Mouse (Mus musculus): ENCODE results near the gene Snap91. TPM values are rescaled to one million over a fixed set of nuclear protein-coding genes. Genes with fewer than 3 reads are reported as not detected.

The Snap91 gene
- total RNA-seq, 2 experiments from 2014 or later, result 9.8 to 10.4 TPM

- no peak for DNase-seq (ENCODE audit: low spot score)
- intact Hi-C loops (cut with DNase I), result no loop called here
Observed at GRCm38 (mm10) chr9:86817673-86818072, 62.8 kb downstream of the Snap91 start.

- DNase-seq (ENCODE audit: low spot score), result no peak
- intact Hi-C loops (cut with DNase I), result no loop called here
Observed at GRCm38 (mm10) chr9:86814340-86814739, 66.1 kb downstream of the Snap91 start.

DNA sequence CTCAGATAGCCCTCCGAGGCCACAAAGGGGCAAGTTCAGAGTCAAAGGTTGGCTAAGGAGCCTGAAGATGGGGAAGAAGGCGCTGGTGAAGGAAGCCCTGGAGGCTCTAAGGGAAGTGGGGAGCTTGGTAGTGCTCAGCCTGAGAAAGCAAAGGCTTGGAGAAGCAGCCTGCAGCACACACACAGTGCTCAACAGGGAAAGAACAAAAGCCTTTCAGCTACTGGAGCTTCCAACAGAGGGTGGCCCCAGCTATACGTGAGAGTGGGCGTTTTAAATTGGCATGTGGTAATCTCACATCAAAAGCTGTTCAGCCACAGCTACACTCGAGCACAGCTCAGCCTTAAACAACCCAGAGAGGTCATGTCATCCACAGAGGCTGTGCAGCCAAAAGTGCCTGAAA lies 67.1 kb downstream of the Snap91 start:
- DNase-seq (ENCODE audit: low spot score), result no peak
- intact Hi-C loops (cut with DNase I), result no loop called here

DNA sequence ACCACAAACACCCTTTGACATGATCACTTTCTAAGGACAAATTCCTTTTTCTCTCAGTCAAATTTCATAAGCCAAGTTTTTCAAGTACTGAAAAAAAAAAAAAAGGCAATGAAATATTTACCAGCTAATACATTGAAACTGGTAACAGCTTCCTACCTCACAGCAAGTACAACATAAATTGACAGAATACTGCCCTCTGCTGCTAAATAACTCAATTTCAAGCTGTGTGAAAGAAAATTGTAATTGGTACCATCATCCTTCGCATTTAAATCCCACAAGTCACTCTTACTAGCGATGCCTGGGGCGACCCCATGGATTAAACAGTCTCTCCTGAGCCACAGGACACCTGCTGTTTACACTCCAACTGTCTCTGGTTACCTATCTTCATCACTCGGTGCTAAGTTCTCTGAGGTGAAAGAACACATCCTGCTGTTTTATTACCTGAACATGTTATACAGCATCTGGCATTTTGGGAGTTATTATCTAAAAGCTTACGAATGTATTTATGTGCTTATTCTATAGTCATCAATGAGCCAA lies 69.7 kb downstream of the Snap91 start:
- DNase-seq (ENCODE audit: low spot score), result no peak

GRCm38 (mm10) chr9:86810213-86810612 lies 70.2 kb downstream of the Snap91 start:
- DNase-seq (ENCODE audit: low spot score), result no peak
- intact Hi-C loops (cut with DNase I), result no loop called here

More for the DNA sequence above, 69.7 kb downstream of the Snap91 start:
- intact Hi-C loops (cut with DNase I), result no loop called here

DNA sequence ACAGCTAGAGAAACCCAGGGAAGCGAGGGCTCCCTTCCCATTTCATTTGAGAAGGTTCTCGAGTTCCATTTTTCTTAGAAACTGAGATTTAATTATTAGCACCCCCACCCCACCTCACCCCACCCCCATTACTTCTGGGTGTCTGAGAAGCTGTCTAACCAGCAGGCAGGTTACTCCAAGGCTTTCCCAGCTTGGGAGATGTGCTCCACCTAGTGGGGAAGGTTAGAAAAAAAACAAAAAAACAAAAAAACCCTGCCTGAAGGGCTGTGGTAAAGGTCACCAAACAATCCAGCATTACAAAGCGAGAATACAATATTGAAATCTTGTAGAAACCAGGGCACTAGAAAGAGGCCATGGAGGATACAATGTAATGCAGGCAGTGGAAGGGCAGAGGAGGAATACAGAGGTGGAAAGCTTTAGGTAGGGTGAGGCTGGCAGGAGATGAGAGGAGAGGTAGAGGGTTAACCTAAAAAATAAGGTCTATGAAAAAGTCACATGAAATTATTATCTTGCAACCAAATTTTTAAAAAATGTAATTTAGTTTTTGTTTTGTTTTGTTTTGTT lies 79.8 kb downstream of the Snap91 start:
- DNase-seq (ENCODE audit: low spot score), result no peak
- intact Hi-C loops (cut with DNase I), result loop anchor here (2.0 kb wide), 1 partner anchor 208 kb away; no protein-coding TSS in a partner anchor

DNA sequence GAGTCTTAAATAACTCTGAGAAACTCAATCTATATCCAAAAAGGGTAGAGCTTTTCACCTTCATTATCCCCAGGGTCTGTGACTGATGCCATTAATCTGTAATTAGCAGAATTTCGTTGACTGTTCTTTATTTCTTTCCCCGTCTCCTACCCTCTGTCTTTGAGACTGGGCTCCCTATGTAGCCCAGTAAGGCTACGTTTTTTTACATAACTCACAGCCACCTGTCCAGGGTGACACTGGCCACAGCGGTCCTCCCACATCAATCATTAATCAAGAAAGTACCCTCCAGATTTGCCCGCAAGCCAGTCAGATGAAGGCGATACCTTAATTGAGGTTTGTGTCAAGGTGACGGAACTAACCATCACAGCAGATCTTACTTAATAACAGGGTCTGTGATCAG lies 81.4 kb downstream of the Snap91 start:
- intact Hi-C loops (cut with DNase I), result no loop called here
- no peak for DNase-seq (ENCODE audit: low spot score)

GRCm38 (mm10) chr9:86798686-86799085 lies 81.8 kb downstream of the Snap91 start:
- no peak for DNase-seq (ENCODE audit: low spot score)
- intact Hi-C loops (cut with DNase I), result no loop called here

DNA sequence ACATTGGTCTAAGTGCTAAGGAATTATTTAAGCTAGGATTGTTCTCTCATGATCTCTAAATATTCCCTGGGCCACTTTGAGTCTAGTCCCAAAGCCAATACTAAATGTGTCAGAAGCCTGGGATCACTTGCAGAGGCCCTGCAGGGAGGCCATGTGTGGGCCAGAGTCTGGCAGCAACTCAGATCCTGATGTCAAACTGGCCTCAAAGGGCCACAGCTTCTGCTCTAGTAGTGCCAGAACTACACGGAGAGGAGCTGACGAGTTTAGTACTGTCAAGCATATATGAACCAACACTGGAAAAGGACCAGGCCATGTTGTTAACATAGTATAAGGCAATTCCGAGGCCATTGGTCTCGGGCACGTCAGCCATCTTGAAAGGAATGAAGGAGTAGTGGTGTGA lies 82.3 kb downstream of the Snap91 start:
- DNase-seq (ENCODE audit: low spot score), result no peak
- intact Hi-C loops (cut with DNase I), result no loop called here

DNA sequence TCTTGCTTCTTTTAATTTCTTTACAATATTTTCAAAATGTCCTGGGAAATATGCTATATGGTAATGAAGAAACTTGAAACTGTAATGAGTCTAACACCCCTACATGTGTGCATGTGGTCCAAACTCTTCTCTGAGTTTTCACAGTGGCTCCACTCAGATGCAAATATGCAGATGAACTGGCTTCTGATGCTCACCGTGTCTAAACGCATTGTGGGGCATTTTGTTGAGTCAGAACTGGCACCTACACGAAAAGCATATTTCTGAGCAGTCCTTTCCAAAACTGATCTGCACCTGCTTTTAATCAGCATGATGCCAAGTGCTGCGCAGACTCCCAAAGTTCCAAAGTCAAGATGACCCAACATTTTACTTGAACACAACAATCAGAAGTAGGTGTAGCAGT lies 82.9 kb downstream of the Snap91 start:
- intact Hi-C loops (cut with DNase I), result no loop called here
- no peak for DNase-seq (ENCODE audit: low spot score)

DNA sequence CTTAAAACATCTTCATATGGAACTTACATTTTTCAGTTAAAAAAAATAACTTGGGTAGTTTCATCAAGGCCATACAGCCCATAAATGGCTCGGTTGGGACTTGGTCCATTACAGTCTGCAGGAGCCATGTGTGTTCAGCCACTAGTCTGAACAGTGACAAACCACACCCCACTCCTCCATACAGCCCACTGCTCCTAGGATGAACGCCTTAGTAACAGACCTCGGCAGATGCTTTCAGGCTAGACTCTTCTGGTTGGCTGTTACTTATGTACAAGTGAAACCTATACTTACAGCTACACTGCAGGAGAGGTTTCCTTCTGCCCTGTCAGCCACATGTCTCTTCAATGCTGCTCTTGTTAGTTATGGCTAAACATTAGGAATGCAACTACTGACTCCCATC lies 85.2 kb downstream of the Snap91 start:
- intact Hi-C loops (cut with DNase I), result no loop called here
- no peak for DNase-seq (ENCODE audit: low spot score)

GRCm38 (mm10) chr9:86791927-86792326 lies 88.5 kb downstream of the Snap91 start:
- no peak for DNase-seq (ENCODE audit: low spot score)
- intact Hi-C loops (cut with DNase I), result no loop called here

DNA sequence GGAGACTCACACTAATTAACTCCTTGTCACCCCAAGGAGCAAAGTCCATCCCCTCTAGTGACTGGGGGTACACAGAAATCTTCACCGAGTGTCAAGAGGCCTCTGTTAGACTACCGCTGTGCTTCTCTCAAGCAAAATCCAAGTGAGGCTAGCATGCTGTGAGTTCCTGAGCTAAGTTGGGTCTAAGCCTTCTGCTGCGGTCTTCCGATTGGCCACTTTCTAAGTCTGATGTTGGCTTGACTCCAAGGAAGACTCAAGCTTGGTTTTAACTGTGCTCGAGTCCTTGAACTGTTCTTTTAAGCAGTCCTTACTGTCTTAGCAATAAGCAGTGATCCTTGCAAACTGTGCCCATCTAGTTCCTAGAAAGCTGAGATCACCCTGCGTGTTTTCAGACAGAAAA lies 91.3 kb downstream of the Snap91 start:
- intact Hi-C loops (cut with DNase I), result no loop called here
- DNase-seq (ENCODE audit: low spot score), result no peak

DNA sequence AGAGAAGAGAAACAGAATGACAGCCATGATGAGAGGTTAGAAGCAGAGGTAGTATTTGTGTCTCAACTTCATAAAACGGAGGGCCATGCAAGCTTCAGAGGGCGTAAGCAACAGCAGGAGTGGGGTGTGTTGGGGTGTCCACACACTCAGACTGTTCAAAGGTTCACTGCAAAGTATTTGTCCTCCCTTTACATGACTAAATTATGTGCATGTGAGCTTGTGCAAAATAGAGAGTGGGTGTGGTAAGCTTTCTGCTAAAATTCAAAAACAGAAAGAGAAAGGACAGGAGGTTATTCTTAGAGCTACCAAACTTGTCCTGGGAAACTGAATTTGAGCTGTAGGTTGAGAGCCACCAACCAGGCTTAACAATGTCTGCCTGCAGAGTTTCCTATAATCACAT lies 97.6 kb downstream of the Snap91 start:
- intact Hi-C loops (cut with DNase I), result no loop called here
- DNase-seq (ENCODE audit: low spot score), result no peak

- intact Hi-C loops (cut with DNase I), result no loop called here
Observed at GRCm38 (mm10) chr9:86781426-86781825, 99.0 kb downstream of the Snap91 start.

GRCm38 (mm10) chr9:86778212-86778611 lies 102.2 kb downstream of the Snap91 start:
- intact Hi-C loops (cut with DNase I), result no loop called here
- no peak for DNase-seq (ENCODE audit: low spot score)

More at GRCm38 (mm10) chr9:86781426-86781825, 99.0 kb downstream of the Snap91 start:
- DNase-seq (ENCODE audit: low spot score), result no peak

- no peak for DNase-seq (ENCODE audit: low spot score)
- intact Hi-C loops (cut with DNase I), result no loop called here
Observed at GRCm38 (mm10) chr9:86777309-86777708, 103.1 kb downstream of the Snap91 start.

GRCm38 (mm10) chr9:86775374-86775773 lies 105.1 kb downstream of the Snap91 start:
- intact Hi-C loops (cut with DNase I), result no loop called here
- DNase-seq (ENCODE audit: low spot score), result no peak

DNA sequence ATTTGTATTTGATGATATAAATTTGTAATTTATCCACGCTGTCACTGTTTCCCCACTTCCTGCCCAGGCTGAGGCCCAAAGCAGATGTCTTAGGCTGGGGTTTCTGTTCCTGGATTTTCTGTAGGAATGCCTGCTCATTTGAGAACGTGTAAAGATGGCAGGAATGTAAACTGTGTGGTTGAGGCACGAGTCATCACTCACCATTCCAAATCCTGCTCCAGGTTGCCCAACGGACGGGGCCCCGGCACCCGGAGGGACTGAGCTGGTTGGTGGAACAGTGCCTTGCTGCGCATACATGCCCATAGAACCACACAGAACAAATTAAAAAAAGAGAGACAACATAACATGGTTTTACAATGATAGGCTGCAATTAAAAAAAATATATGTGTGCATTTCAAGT lies 106.5 kb downstream of the Snap91 start:
- intact Hi-C loops (cut with DNase I), result no loop called here
- no peak for DNase-seq (ENCODE audit: low spot score)

- DNase-seq (ENCODE audit: low spot score), result no peak
- intact Hi-C loops (cut with DNase I), result no loop called here
Observed at GRCm38 (mm10) chr9:86772897-86773296, 107.6 kb downstream of the Snap91 start.

DNA sequence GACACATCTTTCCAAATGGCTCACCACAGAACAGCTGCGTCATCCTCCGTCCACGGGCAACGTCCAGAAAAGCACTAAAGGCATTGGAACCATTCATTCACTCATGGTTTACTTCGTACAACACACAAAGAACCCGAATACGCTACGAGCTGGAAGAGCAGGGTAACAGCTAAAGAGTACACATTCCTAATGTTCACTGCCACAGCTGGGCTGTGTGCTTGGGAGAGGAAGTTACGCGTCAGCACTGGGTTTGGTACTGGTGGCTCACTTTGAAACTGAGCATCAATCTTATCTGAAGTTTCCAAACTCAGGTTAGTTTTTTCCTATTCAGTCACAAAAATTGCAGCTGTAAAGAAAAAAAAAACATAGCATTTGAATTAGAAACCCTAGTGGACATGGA lies 113.5 kb downstream of the Snap91 start:
- DNase-seq (ENCODE audit: low spot score), result no peak
- intact Hi-C loops (cut with DNase I), result no loop called here

DNA sequence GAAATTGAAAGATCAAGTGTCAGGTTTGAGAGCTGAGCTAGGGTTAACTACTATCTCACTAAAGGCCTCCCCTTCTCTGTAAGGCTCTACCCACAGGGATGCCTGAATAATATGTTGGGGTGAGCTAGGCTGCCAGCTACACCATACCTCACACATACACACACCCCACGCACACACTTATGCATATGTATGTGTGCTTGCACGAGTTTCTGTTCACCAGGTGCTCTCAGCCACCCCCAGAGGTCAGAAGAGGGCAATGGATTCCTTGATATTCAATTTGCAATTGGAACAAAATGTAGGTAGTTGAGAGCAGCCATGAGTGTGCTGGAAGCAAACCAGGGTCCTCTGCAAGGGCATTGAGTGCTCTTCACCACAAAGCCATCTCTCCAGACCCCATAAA lies 116.5 kb downstream of the Snap91 start:
- intact Hi-C loops (cut with DNase I), result no loop called here

More for the DNA sequence above, 116.5 kb downstream of the Snap91 start:
- DNase-seq (ENCODE audit: low spot score), result no peak

Data from heart, postnatal 25 days (tissue).